Mouse (Mus musculus): ENCODE measurements around the gene Aifm3. TPM values are rescaled to one million over a fixed set of nuclear protein-coding genes. Genes with fewer than 3 reads are reported as not detected.
A peak's percentile ranks its signal among the peaks of the same experiment; 100 is the strongest.
"Not testable (repeated sequence)": the region's sequence is repeated elsewhere in the genome, so short reads cannot be mapped to it uniquely, and the experiment has no call there.

The Aifm3 gene
- total RNA-seq, 1 experiment from 2014 or later, result 9.8 TPM

GRCm38 (mm10) chr16:17499249-17499883, 10.0 kb downstream of the Aifm3 start:
- no peak for DNase-seq

- DNase-seq, result no peak
Observed at GRCm38 (mm10) chr16:17502681-17503080, 13.3 kb downstream of the Aifm3 start.

GRCm38 (mm10) chr16:17507018-17507552, 17.7 kb downstream of the Aifm3 start:
- DNase-seq, result no peak

GRCm38 (mm10) chr16:17508031-17508430, 18.6 kb downstream of the Aifm3 start:
- not testable (repeated sequence) for DNase-seq

GRCm38 (mm10) chr16:17508546-17509239, 19.3 kb downstream of the Aifm3 start, which contains the start of gene Lztr1:
Gene Lztr1, plus strand, starts transcription at chr16:17508688.
- DNase-seq, result peak; percentile 85

GRCm38 (mm10) chr16:17509240-17509597, 19.8 kb downstream of the Aifm3 start:
- DNase-seq, result no peak

- DNase-seq, result no peak
Observed at GRCm38 (mm10) chr16:17510143-17510542, 20.7 kb downstream of the Aifm3 start.

GRCm38 (mm10) chr16:17510686-17511085, 21.3 kb downstream of the Aifm3 start:
- DNase-seq, result no peak

GRCm38 (mm10) chr16:17511431-17511830, 22.0 kb downstream of the Aifm3 start:
- no peak for DNase-seq

- no peak for DNase-seq
Observed at GRCm38 (mm10) chr16:17518910-17519309, 29.5 kb downstream of the Aifm3 start.

- DNase-seq, result no peak
Observed at GRCm38 (mm10) chr16:17524156-17524555, 34.7 kb downstream of the Aifm3 start.

GRCm38 (mm10) chr16:17525524-17525923, 36.1 kb downstream of the Aifm3 start:
- DNase-seq, result no peak

GRCm38 (mm10) chr16:17526223-17526622, 36.8 kb downstream of the Aifm3 start:
- DNase-seq, result no peak

GRCm38 (mm10) chr16:17527606-17528005, 38.2 kb downstream of the Aifm3 start:
- DNase-seq, result no peak

GRCm38 (mm10) chr16:17528276-17528675, 38.9 kb downstream of the Aifm3 start:
- DNase-seq, result no peak

- no peak for DNase-seq
Observed at GRCm38 (mm10) chr16:17529981-17530586, 40.7 kb downstream of the Aifm3 start.

- peak; percentile 98 for DNase-seq
Observed at GRCm38 (mm10) chr16:17530640-17531288, 41.4 kb downstream of the Aifm3 start, which contains the start of gene Thap7. Gene Thap7, minus strand, starts transcription at chr16:17531136.

GRCm38 (mm10) chr16:17532271-17532670, 42.9 kb downstream of the Aifm3 start:
- no peak for DNase-seq

GRCm38 (mm10) chr16:17532676-17533329, 43.4 kb downstream of the Aifm3 start:
- DNase-seq, result no peak

- no peak for DNase-seq
Observed at GRCm38 (mm10) chr16:17536584-17536983, 47.2 kb downstream of the Aifm3 start.

GRCm38 (mm10) chr16:17542632-17543031, 53.2 kb downstream of the Aifm3 start:
- DNase-seq, result no peak

- DNase-seq, result no peak
Observed at GRCm38 (mm10) chr16:17552837-17553236, 63.4 kb downstream of the Aifm3 start.
